Mouse (Mus musculus) myocyte (in vitro differentiated cells): ENCODE data around the gene Slc25a45. TPM values are rescaled to one million over a fixed set of nuclear protein-coding genes. Genes with fewer than 3 reads are reported as not detected.
A peak's percentile ranks its signal among the peaks of the same experiment; 100 is the strongest.

Source experiments
- H3K27me3 ChIP-seq: one replicate; pipeline ENCODE4 v1.6.1; 2011; ENCODE audit not compliant: control insufficient read depth, insufficient read depth, insufficient read length
- H3K36me3 ChIP-seq: one replicate; pipeline ENCODE4 v1.6.1; 2011; ENCODE audit not compliant: control insufficient read depth, insufficient read depth
- H3K4me2 ChIP-seq: one replicate; pipeline ENCODE4 v1.6.1; 2011; ENCODE audit warnings: low read depth, control low read depth
- H3K4me3 ChIP-seq: one replicate; pipeline ENCODE4 v1.5.1; 2011; ENCODE audit warnings: mild to moderate bottlenecking, control low read depth, moderate library complexity
- H3K79me2 ChIP-seq: one replicate; pipeline ENCODE4 v1.6.1; 2011; ENCODE audit not compliant: control insufficient read depth, insufficient read depth
- H3ac ChIP-seq: one replicate; pipeline ENCODE4 v1.6.1; 2011; ENCODE audit not compliant: control insufficient read depth, insufficient read length
- CEBPB ChIP-seq: IDR thresholded peaks from 2 replicates; pipeline ENCODE4 v1.6.1; 2011; ENCODE audit warnings: mild to moderate bottlenecking, moderate library complexity; ENCODE audit not compliant: poor library complexity, insufficient read depth, severe bottlenecking
- E2F4 ChIP-seq: IDR thresholded peaks from one replicate; pipeline ENCODE4 v1.6.1; 2011; ENCODE audit warnings: mild to moderate bottlenecking, control low read depth, moderate library complexity; ENCODE audit not compliant: insufficient read depth
- MAX ChIP-seq: IDR thresholded peaks from one replicate; pipeline ENCODE4 v1.6.1; 2011; ENCODE audit warnings: low read depth, mild to moderate bottlenecking, control low read depth
- MYOD1 ChIP-seq, 3 experiments: IDR thresholded peaks; one replicate each; pipeline ENCODE4 v1.6.1; 2011; ENCODE audit warnings: control low read depth in 2 of 3, low read depth in 2 of 3, mild to moderate bottlenecking in 2 of 3, moderate library complexity in 1 of 3; ENCODE audit not compliant: insufficient read length in 2 of 3, control insufficient read depth in 1 of 3
- MYOG ChIP-seq, 3 experiments: IDR thresholded peaks; one replicate each; pipeline ENCODE4 v1.6.1; 2011; ENCODE audit warnings: control low read depth in 2 of 3, low read depth in 2 of 3, mild to moderate bottlenecking in 2 of 3; ENCODE audit not compliant: insufficient read length in 2 of 3, control insufficient read depth in 1 of 3, insufficient read depth in 1 of 3
- POLR2A ChIP-seq: IDR thresholded peaks from one replicate; pipeline ENCODE4 v1.6.1; 2011; ENCODE audit warnings: low read depth, mild to moderate bottlenecking, control low read depth, moderate library complexity; ENCODE audit not compliant: insufficient read length
- POLR2AphosphoS2 ChIP-seq: IDR thresholded peaks from one replicate; pipeline ENCODE4 v1.6.1; 2011; ENCODE audit warnings: low read depth, control low read depth; ENCODE audit not compliant: insufficient read length
- REST ChIP-seq: IDR thresholded peaks from one replicate; pipeline ENCODE4 v1.6.1; 2011; ENCODE audit warnings: mild to moderate bottlenecking, control low read depth, moderate library complexity; ENCODE audit not compliant: insufficient read depth, insufficient read length
- SRF ChIP-seq: IDR thresholded peaks from one replicate; pipeline ENCODE4 v1.6.1; 2011; ENCODE audit warnings: low read depth; ENCODE audit not compliant: control insufficient read depth, insufficient read length
- TCF12 ChIP-seq: IDR thresholded peaks from one replicate; pipeline ENCODE4 v1.6.1; 2011; ENCODE audit warnings: mild to moderate bottlenecking, control low read depth; ENCODE audit not compliant: poor library complexity, insufficient read depth, severe bottlenecking
- TCF3 ChIP-seq: IDR thresholded peaks from one replicate; pipeline ENCODE4 v1.6.1; 2011; ENCODE audit warnings: low read depth, control low read depth; ENCODE audit not compliant: insufficient read length
- USF1 ChIP-seq: IDR thresholded peaks from one replicate; pipeline ENCODE4 v1.6.1; 2011; ENCODE audit warnings: low read depth, mild to moderate bottlenecking, control low read depth, moderate library complexity
- polyA plus RNA-seq: library from polyadenylated mRNA; unstranded; fragments of >200 nt; fragmentation: generic; extraction: Trizol; gene quantifications from one replicate; pipeline ENCODE4 v1.2.1, GENCODE M21; 2012; ENCODE audit warnings: missing spikeins

Slc25a45 gene
- polyA plus RNA-seq, 1 experiment = 5.2 TPM

DNA sequence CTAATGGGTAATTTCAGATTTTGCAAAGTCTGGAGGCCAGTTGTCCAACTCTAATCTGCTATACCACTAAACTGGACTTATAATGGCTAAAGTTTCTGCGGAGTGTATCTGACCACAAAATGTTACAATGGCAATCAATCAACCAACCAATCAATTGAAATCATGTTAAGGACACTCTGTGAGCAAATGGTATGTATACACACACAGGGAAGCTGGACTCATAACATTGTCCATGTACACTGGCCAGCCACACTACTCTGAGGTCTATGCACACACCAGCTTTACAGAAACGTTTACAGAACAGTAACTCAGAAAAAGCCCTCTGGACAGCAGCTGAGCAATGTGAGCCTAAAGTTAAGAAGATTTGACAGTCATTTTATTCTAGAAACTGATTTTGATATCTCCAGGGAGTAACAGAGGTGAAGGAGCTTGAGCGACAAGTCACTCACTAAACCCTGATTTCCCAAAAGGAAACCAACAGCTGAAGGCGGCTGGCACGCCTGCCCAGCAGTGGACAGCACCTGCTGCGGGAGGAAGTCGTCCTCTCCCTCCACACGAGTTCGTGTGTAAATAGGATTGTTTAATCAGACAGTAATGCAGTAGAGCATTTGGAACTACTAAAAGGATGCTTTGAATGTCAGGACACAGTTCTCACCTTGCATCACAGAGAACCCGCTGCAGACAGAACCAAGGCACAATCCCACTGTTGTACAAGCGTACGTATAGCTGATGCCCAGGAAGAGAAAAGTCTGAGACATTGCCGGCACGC is 38.1 kb upstream of the Slc25a45 start:
- H3K36me3 ChIP-seq = peaks cover 13% of the 10 kb centered on the region
- H3K79me2 ChIP-seq = peaks cover 85% of the 10 kb centered on the region
- TF ChIP-seq MYOG (IDR thresholded peaks at IDR 0.05; ENCODE audit: control insufficient read depth in 1 of 3, insufficient read depth in 1 of 3, insufficient read length in 2 of 3, low read depth in 2 of 3) (peak; percentile 69 to 93 (median 73)), MYOD1 (IDR thresholded peaks at IDR 0.05; ENCODE audit: control insufficient read depth in 1 of 3, insufficient read length in 2 of 3, low read depth in 2 of 3) (peak; percentile 50 to 96 (median 93)), SRF (no peak), TCF3 (peak; percentile 65), REST (no peak), POLR2AphosphoS2 (peak; percentile 93), POLR2A (peak; percentile 77), CEBPB (0 out of 2 replicates have a peak, but pooled peaks have one; percentile 1), E2F4 (no peak), USF1 (no peak), TCF12 (peak; percentile 78), MAX (no peak)
- no peaks in the 10 kb centered on the region for H3K27me3 ChIP-seq
- peak overlapping the region; percentile 100 for H3K4me3 ChIP-seq
- H3K4me2 ChIP-seq = peak overlapping the region; percentile 87
- H3ac ChIP-seq = no peak overlapping the region

DNA sequence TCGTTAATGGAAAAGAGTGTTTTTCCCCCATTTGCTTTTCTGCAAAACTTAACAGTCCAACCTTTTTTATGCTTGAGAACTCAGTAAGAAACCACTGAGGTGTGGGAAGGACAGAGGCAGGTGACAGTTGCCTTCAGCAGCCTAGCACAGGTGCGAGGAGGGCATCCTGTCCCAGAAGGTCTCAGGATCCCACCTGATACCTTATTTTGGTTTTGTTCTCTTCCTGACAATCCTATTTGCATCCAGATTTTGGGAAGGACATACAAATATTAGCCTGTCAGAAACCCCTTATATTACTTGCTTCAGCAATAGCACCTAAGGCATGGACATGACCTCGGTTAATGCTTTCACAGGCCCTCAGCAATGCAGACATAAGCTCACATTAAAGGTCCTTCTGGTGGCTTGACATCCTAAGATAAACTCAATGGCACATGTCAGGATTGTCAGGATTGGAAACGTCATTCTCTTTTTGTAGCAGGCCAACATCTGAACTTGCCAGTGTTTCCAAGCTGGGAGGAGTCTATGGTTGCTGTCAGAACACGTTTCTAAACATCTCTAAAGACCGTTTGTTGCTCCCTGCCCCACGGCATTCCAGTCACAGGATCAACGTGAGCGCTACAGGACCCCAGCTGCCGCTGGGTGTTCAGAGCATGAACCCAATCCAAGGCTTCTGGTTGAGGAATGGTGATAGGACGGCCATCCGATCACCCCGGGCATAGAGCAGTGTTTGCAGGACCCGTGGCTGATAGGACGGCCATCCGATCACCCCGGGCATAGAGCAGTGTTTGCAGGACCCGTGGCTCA is 37.3 kb upstream of the Slc25a45 start:
- H3ac ChIP-seq = peak overlapping the region; percentile 93
- peaks cover 13% of the 10 kb centered on the region for H3K36me3 ChIP-seq
- peak in 2 of 3 experiments; percentile 1 to 50 for TF ChIP-seq MYOD1 (IDR thresholded peaks at IDR 0.05; ENCODE audit: control insufficient read depth in 1 of 3, insufficient read length in 2 of 3, low read depth in 2 of 3)
- no peak for TF ChIP-seq MAX
- TF ChIP-seq SRF = no peak
- peak; percentile 96 for TF ChIP-seq POLR2AphosphoS2
- TF ChIP-seq USF1 = no peak
- TF ChIP-seq TCF3 = no peak
- peak; percentile 65 for TF ChIP-seq POLR2A
- TF ChIP-seq MYOG (IDR thresholded peaks at IDR 0.05; ENCODE audit: control insufficient read depth in 1 of 3, insufficient read depth in 1 of 3, insufficient read length in 2 of 3, low read depth in 2 of 3) = peak in 1 of 3 experiments; percentile 17
- peaks cover 92% of the 10 kb centered on the region for H3K79me2 ChIP-seq
- peak overlapping the region; percentile 87 for H3K4me2 ChIP-seq
- no peaks in the 10 kb centered on the region for H3K27me3 ChIP-seq
- H3K4me3 ChIP-seq = peak overlapping the region; percentile 100

DNA sequence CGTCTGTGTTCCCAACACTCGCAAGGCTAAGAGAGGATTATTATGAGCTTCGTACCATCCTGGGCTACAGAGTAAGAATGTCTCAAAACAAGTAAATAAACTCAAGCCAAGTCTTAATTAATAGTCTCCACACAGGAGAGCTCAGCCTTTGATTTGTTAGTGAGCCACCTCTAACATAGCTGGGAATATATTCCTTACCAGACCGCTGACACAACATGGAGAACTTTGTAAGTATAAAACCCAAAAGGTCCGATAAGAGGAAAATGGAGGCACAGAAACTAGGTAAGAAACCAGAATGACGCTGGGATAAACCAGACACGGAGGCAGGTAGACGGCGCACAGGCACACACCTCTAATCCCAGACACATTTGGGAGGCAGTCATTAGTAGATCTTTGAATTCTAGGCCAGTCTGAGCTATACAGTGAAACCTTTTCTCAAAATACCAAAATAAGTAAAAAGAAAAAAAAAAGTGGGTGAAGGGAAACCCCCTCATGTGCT is 36.7 kb upstream of the Slc25a45 start:
- TF ChIP-seq TCF12 = no peak
- TF ChIP-seq POLR2AphosphoS2 = peak; percentile 59
- no peak for TF ChIP-seq MYOD1 (IDR thresholded peaks at IDR 0.05; ENCODE audit: control insufficient read depth in 1 of 3, insufficient read length in 2 of 3, low read depth in 2 of 3)
- TF ChIP-seq POLR2A = no peak
- peaks cover 13% of the 10 kb centered on the region for H3K36me3 ChIP-seq
- peak overlapping the region; percentile 93 for H3ac ChIP-seq
- H3K4me2 ChIP-seq = peak overlapping the region; percentile 87
- H3K79me2 ChIP-seq = peaks cover 90% of the 10 kb centered on the region
- no peaks in the 10 kb centered on the region for H3K27me3 ChIP-seq
- H3K4me3 ChIP-seq = peak overlapping the region; percentile 100

DNA sequence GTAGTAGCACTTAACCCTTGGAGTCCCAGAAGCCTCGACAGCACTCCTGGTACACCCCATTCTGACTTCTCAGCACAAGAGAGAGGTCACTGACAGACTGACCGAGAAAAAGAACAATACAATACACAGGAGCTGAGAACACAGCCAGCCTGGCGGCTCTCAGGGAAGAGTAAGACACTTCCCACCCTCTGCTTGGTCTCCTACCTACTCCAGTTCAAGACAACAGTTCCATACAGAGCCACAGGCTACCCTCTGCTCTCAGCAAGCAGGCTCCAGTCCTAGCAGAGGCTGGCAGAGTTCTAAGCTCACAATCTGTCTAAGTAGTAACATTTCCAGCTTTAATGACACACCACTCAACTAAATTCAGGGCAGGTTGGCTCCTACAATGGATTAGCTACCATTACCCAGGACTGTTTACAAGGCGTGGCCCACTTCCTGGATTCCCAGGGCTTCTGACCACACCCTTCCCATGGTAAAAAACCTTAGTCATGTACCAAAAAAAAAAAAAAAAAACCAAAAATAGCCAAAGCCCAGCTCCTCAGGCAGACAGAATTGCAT is 36.1 kb upstream of the Slc25a45 start:
- TF ChIP-seq MYOD1 (IDR thresholded peaks at IDR 0.05; ENCODE audit: control insufficient read depth in 1 of 3, insufficient read length in 2 of 3, low read depth in 2 of 3) (no peak), REST (no peak), E2F4 (no peak), POLR2A (peak; percentile 78), USF1 (no peak), MAX (no peak), SRF (no peak), TCF3 (no peak), POLR2AphosphoS2 (peak; percentile 99), MYOG (IDR thresholded peaks at IDR 0.05; ENCODE audit: control insufficient read depth in 1 of 3, insufficient read depth in 1 of 3, insufficient read length in 2 of 3, low read depth in 2 of 3) (no peak), TCF12 (no peak), CEBPB (no peak)
- H3K4me3 ChIP-seq = peak overlapping the region; percentile 100
- no peaks in the 10 kb centered on the region for H3K27me3 ChIP-seq
- peaks cover 85% of the 10 kb centered on the region for H3K79me2 ChIP-seq
- peaks cover 13% of the 10 kb centered on the region for H3K36me3 ChIP-seq
- peak overlapping the region; percentile 93 for H3ac ChIP-seq
- H3K4me2 ChIP-seq = peak overlapping the region; percentile 87
